Mouse (Mus musculus): ENCODE data around the gene Rassf9.

Gene Rassf9

DNA sequence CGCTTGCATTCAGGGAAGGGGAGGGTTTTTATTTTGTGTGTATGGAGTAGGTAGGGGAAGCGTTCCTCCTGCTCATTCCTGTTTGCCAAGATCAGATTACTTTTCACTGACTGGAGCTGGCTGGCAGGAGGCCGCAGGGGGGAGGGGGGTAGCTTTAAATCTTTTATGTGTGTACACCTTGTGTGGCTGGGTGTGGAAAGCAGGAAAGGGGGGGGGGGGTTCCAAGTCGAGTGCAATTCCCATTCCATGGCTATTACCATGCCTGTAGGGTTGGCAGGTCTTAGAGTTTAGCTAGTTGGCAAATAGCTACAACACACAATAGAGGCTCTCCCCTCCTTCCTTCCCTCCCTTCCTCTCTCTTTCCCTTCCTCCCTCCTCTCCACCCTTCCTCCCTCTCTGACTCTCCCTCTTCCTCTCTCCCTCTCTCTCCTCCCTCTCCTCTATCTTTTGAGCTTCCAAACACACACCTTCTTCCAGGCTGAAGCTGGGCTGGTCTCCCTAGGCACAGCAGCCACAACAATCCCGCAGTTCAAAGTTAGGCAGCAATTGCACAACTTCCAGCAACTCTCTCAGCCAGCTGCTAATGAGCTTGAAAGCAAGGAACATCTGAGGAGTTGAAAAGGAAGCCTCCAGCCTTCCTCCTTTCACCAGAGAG lies at the start of gene Rassf9:
TSS of gene Rassf9 (plus strand) at position 416 of the 655 bp plus-strand sequence.
- peak; percentile 62 for DNase-seq (ENCODE audit: low spot score)

DNA sequence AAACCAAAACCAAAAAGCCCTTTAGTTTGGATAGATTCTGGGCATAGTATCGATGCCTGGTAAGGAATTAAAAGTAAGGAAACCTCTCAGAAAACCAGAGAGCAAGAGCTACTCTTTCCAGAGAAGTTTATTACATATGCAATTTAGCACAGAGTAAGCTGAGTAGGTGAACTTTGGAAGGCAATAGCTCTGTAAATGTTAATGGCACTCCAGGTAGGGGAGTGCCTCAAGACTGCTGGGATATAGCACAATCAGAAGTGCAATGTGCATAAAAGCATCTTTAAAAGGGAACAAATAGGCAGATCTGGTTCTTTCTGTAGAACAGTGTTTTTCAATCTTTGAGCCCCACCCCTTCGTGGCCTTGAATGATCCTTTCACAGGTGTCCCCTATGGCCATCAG lies 42.6 kb upstream of the Rassf9 start:
- no peak for DNase-seq (ENCODE audit: low spot score)

DNA sequence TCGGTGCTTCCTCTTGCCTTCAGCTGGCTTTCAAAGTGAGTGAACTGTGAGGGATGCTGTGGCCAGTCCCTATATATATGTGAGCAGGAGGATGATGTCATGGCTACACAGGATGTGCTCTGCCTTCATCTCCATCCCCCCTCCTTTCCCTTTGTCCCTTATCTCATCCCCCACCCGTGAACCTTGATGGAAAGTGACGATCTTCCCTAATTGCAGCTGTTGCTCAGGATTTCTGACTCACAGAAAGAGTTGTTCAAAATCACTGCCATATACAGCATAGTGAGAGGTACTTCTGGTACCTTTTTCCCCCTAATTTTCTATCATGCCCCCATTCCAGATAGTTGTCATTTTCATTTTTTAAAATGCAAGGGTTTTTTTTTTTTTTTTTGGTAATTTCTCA lies 21.6 kb upstream of the Rassf9 start, which contains the start of gene Nts:
TSS of gene Nts (minus strand) at position 101 of the 400 bp plus-strand sequence.
- no peak for DNase-seq (ENCODE audit: low spot score)

DNA sequence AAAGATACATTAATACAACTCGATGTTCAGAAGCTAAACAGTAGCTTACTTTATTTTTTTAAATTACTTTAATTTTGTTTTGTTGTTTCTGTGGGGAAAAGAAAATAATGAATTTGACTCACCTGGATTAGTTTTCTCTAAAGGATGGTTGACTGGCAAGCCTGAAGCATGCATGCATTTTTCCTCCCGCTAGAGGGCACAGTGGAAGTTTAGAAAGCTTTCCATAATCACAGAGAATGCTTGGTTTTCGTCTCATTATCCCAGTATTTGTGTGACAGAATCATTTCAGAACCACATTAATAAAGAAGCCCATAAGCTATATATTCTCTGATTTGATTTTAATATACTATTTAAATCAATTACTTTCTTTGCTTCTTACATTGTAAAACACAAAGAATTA lies 20.2 kb upstream of the Rassf9 start:
- DNase-seq (ENCODE audit: low spot score), result peak; percentile 51

DNA sequence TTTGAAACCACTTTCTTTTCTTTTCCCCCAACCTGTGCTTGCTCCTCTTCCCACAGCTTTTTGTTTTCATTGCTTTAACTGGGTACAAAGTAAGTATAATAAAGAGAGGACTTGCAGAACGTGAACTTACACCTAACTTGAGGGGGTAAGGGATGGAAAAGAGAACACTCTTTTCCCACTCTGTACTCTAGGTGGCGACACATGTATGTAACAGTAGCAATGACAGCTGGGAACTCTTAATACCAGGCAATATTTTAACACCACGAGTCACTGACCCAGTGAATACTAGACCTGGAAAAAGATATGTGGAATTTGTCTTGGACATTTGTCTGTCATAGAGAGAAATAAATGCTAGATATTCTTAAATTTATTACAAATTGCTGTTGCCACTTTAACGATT lies 13.3 kb upstream of the Rassf9 start:
- peak; percentile 37 for DNase-seq (ENCODE audit: low spot score)

DNA sequence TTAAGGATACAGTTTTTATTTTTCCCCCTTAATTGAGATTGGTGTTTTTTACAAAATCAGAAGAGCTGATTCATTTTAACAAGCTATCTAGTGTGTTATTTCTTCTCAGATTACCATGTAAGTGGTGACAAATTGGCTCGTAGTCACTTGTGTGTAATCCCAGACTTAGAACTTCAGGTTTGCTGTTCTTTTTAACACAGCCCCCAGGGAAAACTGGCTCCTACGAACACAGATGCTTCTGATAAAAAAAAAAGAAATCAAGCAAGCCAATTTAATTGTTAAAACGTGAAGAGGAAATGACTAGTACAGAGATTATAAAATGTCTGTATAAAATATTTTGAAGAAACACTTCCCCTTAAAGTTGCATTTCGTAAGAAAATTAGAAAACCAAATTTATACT lies 4.6 kb upstream of the Rassf9 start:
- no peak for DNase-seq (ENCODE audit: low spot score)

DNA sequence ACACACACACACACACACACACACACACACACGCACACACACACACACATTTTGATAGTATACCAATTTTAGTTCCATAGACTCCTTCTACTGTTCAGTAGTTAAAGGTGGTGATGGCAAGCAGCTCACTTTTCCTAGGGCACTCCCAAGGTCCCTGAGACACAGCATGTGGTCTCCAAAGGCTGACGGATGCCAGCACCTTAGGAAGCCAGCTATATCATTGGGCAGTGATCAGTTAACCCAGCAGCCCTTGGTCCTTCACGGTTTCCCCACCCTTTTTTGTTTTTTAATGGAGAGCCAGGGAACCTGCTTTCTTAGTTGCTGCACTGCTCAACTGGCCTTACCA lies 588 bp upstream of the Rassf9 start:
- no peak for DNase-seq (ENCODE audit: low spot score)

DNA sequence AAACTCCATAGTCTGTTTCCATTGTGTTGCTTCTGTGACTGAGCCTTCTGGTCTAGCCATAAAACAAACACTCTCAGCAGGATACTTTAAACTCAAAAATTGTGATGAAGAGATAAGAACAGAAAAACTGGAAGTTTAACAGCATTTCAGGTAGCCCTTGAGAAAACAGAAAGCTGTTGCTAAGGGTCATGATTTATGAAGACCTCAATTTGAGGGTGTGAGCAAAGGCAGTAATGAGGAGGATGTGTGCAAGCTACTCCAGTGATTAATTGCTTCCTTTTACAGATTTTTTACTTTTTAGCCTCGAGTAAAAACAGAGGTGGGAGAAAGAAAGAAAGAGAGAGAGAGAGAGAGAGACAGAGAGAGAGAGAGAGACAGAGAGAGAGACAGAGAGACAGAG lies 2.1 kb downstream of the Rassf9 start:
- DNase-seq (ENCODE audit: low spot score), result no peak

DNA sequence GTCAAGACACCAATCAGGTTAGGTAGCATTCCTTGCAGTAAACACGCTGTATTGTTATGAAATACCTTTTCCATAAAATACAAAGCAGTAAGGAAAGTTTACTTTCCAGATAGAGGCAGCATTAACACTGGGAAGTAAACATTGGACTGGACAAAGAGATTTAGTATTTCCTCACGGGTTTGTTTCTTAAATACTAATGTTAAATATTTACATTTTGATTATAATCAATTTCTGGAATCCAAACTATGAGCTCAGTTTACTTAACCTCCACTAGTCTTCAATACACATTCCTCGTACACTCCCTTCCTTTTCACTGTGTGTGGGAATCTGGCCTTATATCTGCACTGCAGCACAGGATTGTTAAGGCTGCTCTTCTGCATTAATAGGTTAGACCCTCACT lies 15.9 kb downstream of the Rassf9 start:
- DNase-seq (ENCODE audit: low spot score), result no peak

DNA sequence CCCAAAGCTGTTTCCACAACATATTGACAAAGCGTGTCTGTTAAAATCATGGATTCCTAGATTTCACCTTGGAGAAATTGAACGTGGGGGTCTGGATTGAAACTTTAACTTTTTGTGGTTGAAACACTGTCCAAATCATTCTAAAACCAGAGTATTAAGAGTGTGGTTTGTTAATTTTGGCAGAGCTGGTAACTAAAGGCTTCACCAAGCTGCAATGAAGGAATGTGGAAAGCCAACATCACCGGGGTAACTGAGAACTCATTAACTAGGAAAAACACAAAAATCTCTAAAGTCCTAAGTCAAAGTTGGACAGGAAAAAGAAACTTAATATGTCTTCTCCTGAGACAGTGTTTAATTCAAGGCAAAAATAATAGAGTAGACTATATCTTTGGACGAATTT lies 41.9 kb downstream of the Rassf9 start:
- DNase-seq (ENCODE audit: low spot score), result no peak

DNA sequence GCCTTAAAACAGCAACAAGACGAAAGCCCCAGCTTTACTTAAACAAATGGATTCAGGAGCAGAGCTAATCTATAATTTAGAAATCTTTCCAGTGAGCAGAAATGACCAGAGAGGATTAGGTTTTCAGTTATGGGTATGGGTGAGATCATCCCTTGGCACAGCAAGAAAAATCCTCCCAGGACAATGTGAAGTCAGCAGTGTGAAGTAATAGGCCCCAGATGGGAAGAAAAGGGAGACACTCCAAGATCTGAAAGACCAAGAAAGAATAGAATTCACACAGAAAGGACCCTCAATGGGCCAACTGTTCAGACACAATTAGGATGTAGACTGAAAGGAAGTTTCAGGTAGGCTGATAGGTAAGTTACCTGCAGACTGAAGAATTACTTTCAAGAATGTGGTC lies 50.5 kb downstream of the Rassf9 start:
- DNase-seq (ENCODE audit: low spot score), result no peak

DNA sequence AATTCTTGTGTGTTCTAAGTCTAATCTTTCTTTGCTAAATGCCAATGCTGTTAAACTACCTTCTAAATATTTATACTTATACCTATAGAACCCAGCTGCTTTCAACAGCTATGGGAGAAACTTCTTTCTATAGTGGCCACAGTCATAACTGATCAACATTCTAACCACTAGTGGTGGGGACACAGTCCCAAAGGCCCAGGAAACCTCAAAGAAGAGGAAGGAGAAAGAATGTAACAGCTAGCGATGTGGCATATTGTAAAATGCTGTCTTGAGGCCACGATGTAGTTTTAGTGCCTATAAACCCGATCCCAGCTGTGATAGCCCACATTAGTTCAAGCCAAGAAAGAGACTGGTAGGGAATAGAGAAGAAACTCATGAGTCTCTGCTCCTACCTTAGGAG lies 65.9 kb downstream of the Rassf9 start:
- DNase-seq (ENCODE audit: low spot score), result no peak

DNA sequence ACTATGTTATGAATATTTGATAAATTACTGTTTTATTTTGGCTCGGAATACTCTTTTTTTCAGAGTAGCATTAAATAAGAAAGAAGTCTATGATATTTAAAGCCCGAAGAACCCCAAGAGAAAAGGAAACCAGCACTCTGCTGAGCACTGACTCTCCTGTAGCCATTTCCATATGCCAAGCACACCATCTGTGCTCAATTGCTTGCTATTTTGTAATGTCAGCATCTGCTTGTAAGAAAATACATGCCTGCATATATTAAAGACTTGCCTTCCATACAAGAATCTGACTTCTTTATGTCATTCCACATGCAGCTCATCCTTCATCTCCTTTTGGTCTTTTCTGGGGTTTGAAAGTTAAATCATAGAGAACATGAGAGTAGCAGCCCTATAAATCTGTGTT lies 82.3 kb downstream of the Rassf9 start:
- no peak for DNase-seq (ENCODE audit: low spot score)

All from urinary bladder, postnatal 14 days (tissue).